Mouse (Mus musculus): ENCODE data around the gene Pus3. TPM values are rescaled to one million over a fixed set of nuclear protein-coding genes. Genes with fewer than 3 reads are reported as not detected.

Gene Pus3
- polyA plus RNA-seq, 1 experiment from 2014 or later, result 15.7 TPM

- no peak overlapping the region for H3K9ac ChIP-seq (replicated peaks; ENCODE audit: low read depth, low read length)
- H3K9me3 ChIP-seq (ENCODE audit: control insufficient read depth, low read length), result no peaks in the 10 kb centered on the region
- H3K27me3 ChIP-seq (replicated peaks; ENCODE audit: control insufficient read depth, insufficient read depth, low read length), result no peaks in the 10 kb centered on the region
- H3K27ac ChIP-seq (ENCODE audit: low read length), result no peak overlapping the region
- peaks cover 12% of the 10 kb centered on the region for H3K4me1 ChIP-seq (replicated peaks; ENCODE audit: control insufficient read depth, insufficient read depth, low read length)
- ATAC-seq, result no peak
- WGBS, result 79% methylated on average over 6 of the region's 6 CpGs
- no peak overlapping the region for H3K4me2 ChIP-seq (ENCODE audit: low read length)
- no peak overlapping the region for H3K4me3 ChIP-seq (replicated peaks; ENCODE audit: low read length)
- H3K36me3 ChIP-seq (ENCODE audit: control insufficient read depth, insufficient read depth), result peaks cover 12% of the 10 kb centered on the region; the same call in 1 of the 2 replicates
Observed at GRCm38 (mm10) chr9:35541941-35542340, 16.5 kb upstream of the Pus3 start.

DNA sequence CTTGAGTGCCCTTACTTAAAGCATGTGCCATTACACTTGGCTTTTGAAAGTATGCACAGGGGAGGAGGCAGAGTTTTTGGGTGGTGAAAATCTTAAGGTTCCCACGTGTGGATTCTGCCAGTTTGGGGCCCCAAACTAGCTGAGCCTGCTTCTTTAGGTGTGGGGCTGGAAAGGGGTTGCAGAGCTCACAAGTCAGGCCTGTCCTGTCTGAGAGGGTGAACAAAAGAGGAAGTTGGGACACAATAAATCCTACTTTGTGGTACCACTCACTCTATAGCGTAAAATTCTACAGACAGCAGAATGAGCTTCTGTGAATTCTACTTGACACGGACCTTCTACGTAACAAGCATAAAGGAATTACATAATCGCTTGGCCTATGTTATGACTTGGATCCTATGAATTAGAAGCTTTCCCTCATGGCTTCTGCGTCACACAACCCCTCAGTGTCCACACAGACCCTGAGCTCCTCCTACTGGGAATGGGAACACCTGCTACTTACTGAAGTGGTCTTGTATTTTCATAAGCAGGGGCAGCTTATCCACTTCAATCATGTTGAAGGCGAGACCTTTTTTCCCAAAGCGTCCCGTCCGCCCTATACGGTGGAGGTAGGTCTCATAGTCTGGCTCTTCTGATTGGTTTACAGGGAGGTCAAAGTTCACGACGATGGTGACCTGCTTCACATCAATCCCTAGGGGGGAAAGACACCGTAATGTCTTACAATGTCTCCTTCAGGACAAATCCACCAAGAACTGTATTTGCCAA, 15.1 kb upstream of the Pus3 start:
- no peak overlapping the region for H3K4me2 ChIP-seq (ENCODE audit: low read length)
- H3K36me3 ChIP-seq (ENCODE audit: control insufficient read depth, insufficient read depth), result peaks cover 12% of the 10 kb centered on the region
- no peak overlapping the region for H3K27ac ChIP-seq (ENCODE audit: low read length)
- no peak overlapping the region for H3K9ac ChIP-seq (replicated peaks; ENCODE audit: low read depth, low read length)
- H3K4me3 ChIP-seq (replicated peaks; ENCODE audit: low read length), result no peak overlapping the region
- no peaks in the 10 kb centered on the region for H3K27me3 ChIP-seq (replicated peaks; ENCODE audit: control insufficient read depth, insufficient read depth, low read length)
- WGBS, result 89% methylated on average over 14 of the region's 14 CpGs
- ATAC-seq, result no peak
- H3K9me3 ChIP-seq (ENCODE audit: control insufficient read depth, low read length), result no peaks in the 10 kb centered on the region
- peaks cover 12% of the 10 kb centered on the region for H3K4me1 ChIP-seq (replicated peaks; ENCODE audit: control insufficient read depth, insufficient read depth, low read length)

DNA sequence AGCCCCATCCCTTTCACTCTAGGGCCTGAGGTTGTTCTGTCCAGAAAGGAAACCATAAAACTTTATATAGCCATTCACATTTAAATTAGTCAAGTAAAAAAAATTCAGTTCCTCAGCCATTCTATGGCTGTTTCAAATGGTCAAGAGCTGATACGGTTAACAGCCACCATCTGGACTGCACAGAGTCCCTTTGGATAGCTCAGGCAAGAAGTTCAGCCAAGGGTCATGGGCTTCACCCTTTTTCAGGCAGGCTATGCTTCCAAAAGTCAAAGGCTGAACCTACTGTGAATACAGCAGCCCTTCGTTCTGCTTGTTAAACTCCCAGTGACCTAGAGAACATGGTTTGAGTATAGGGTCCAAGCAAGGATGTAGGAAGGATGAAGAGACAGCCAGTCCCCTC, 13.7 kb upstream of the Pus3 start:
- Histone ChIP-seq H3K36me3 (ENCODE audit: control insufficient read depth, insufficient read depth) (peaks cover 12% of the 10 kb centered on the region), H3K4me3 (replicated peaks; ENCODE audit: low read length) (no peak overlapping the region), H3K4me1 (replicated peaks; ENCODE audit: control insufficient read depth, insufficient read depth, low read length) (no peaks in the 10 kb centered on the region), H3K27ac (ENCODE audit: low read length) (no peak overlapping the region), H3K9ac (replicated peaks; ENCODE audit: low read depth, low read length) (no peak overlapping the region), H3K9me3 (ENCODE audit: control insufficient read depth, low read length) (no peaks in the 10 kb centered on the region), H3K4me2 (ENCODE audit: low read length) (no peak overlapping the region), H3K27me3 (replicated peaks; ENCODE audit: control insufficient read depth, insufficient read depth, low read length) (no peaks in the 10 kb centered on the region)
- 89% methylated on average over 2 of the region's 2 CpGs for WGBS
- ATAC-seq, result no peak

GRCm38 (mm10) chr9:35545704-35546103, 12.7 kb upstream of the Pus3 start:
- no peak overlapping the region for H3K27ac ChIP-seq (ENCODE audit: low read length)
- WGBS, result 74% methylated on average over 12 of the region's 12 CpGs
- no peak for ATAC-seq

GRCm38 (mm10) chr9:35546745-35547144, 11.7 kb upstream of the Pus3 start:
- no peak overlapping the region for H3K4me3 ChIP-seq (replicated peaks; ENCODE audit: low read length)
- H3K27ac ChIP-seq (ENCODE audit: low read length), result no peak overlapping the region
- peaks cover 10% of the 10 kb centered on the region for H3K36me3 ChIP-seq (ENCODE audit: control insufficient read depth, insufficient read depth)
- no peaks in the 10 kb centered on the region for H3K27me3 ChIP-seq (replicated peaks; ENCODE audit: control insufficient read depth, insufficient read depth, low read length)
- no peak overlapping the region for H3K9ac ChIP-seq (replicated peaks; ENCODE audit: low read depth, low read length)
- no peak overlapping the region for H3K4me2 ChIP-seq (ENCODE audit: low read length)
- H3K9me3 ChIP-seq (ENCODE audit: control insufficient read depth, low read length), result no peaks in the 10 kb centered on the region
- no peak for ATAC-seq
- WGBS, result 82% methylated on average over 9 of the region's 9 CpGs
- H3K4me1 ChIP-seq (replicated peaks; ENCODE audit: control insufficient read depth, insufficient read depth, low read length), result no peaks in the 10 kb centered on the region

More at GRCm38 (mm10) chr9:35545704-35546103, 12.7 kb upstream of the Pus3 start:
- no peaks in the 10 kb centered on the region for H3K4me1 ChIP-seq (replicated peaks; ENCODE audit: control insufficient read depth, insufficient read depth, low read length)
- no peak overlapping the region for H3K4me2 ChIP-seq (ENCODE audit: low read length)
- H3K9ac ChIP-seq (replicated peaks; ENCODE audit: low read depth, low read length), result no peak overlapping the region
- H3K4me3 ChIP-seq (replicated peaks; ENCODE audit: low read length), result no peak overlapping the region
- H3K36me3 ChIP-seq (ENCODE audit: control insufficient read depth, insufficient read depth), result peaks cover 12% of the 10 kb centered on the region
- H3K27me3 ChIP-seq (replicated peaks; ENCODE audit: control insufficient read depth, insufficient read depth, low read length), result no peaks in the 10 kb centered on the region
- no peaks in the 10 kb centered on the region for H3K9me3 ChIP-seq (ENCODE audit: control insufficient read depth, low read length)

DNA sequence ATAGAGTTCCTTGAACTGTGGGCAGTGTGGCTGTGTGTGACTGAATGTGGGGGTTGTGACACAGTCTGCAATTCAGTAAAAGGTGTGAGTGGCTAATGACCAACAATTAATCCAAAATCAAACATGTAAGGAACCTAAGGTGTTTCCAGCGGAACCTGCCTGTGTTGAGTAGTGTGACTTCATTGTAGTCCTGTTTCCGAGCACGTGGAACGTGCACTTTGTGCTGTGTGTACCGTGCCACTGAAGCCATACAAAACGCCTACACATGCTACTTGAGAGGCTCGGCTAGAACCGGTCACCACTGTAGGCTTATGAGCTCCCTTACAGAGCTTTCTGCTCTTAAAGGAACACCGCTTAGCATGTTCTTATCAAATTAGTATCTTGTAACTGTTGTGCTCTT, 9.9 kb upstream of the Pus3 start:
- WGBS, result 87% methylated on average over 9 of the region's 9 CpGs
- no peaks in the 10 kb centered on the region for H3K27me3 ChIP-seq (replicated peaks; ENCODE audit: control insufficient read depth, insufficient read depth, low read length)
- H3K9ac ChIP-seq (replicated peaks; ENCODE audit: low read depth, low read length), result no peak overlapping the region
- H3K9me3 ChIP-seq (ENCODE audit: control insufficient read depth, low read length), result no peaks in the 10 kb centered on the region
- no peak overlapping the region for H3K4me2 ChIP-seq (ENCODE audit: low read length)
- no peak overlapping the region for H3K4me3 ChIP-seq (replicated peaks; ENCODE audit: low read length)
- H3K27ac ChIP-seq (ENCODE audit: low read length), result no peak overlapping the region
- ATAC-seq, result no peak
- peaks cover 8% of the 10 kb centered on the region; the same call in 1 of the 2 replicates for H3K36me3 ChIP-seq (ENCODE audit: control insufficient read depth, insufficient read depth)
- no peaks in the 10 kb centered on the region for H3K4me1 ChIP-seq (replicated peaks; ENCODE audit: control insufficient read depth, insufficient read depth, low read length)

- Histone ChIP-seq H3K9me3 (ENCODE audit: control insufficient read depth, low read length) (no peaks in the 10 kb centered on the region), H3K36me3 (ENCODE audit: control insufficient read depth, insufficient read depth) (peaks cover 6% of the 10 kb centered on the region; the same call in 1 of the 2 replicates), H3K9ac (replicated peaks; ENCODE audit: low read depth, low read length) (no peak overlapping the region), H3K4me1 (replicated peaks; ENCODE audit: control insufficient read depth, insufficient read depth, low read length) (peaks cover 17% of the 10 kb centered on the region), H3K27ac (ENCODE audit: low read length) (no peak overlapping the region), H3K27me3 (replicated peaks; ENCODE audit: control insufficient read depth, insufficient read depth, low read length) (peaks cover 2% of the 10 kb centered on the region; the same call in 1 of the 2 replicates), H3K4me2 (ENCODE audit: low read length) (no peak overlapping the region), H3K4me3 (replicated peaks; ENCODE audit: low read length) (no peak overlapping the region)
- no peak for ATAC-seq
- 72% methylated on average over 12 of the region's 12 CpGs for WGBS
Observed at GRCm38 (mm10) chr9:35556494-35557102, 1.8 kb upstream of the Pus3 start.

- H3K4me2 ChIP-seq (ENCODE audit: low read length), result peak overlapping the region; percentile 97
- H3K9me3 ChIP-seq (ENCODE audit: control insufficient read depth, low read length), result no peaks in the 10 kb centered on the region
- peak; percentile 94 for ATAC-seq
- H3K9ac ChIP-seq (replicated peaks; ENCODE audit: low read depth, low read length), result peak overlapping the region; percentile 73
- H3K4me1 ChIP-seq (replicated peaks; ENCODE audit: control insufficient read depth, insufficient read depth, low read length), result peaks cover 17% of the 10 kb centered on the region
- 2% methylated on average over 31 of the region's 31 CpGs for WGBS
- peaks cover 10% of the 10 kb centered on the region; the same call in 1 of the 2 replicates for H3K36me3 ChIP-seq (ENCODE audit: control insufficient read depth, insufficient read depth)
- peaks cover 2% of the 10 kb centered on the region; the same call in 1 of the 2 replicates for H3K27me3 ChIP-seq (replicated peaks; ENCODE audit: control insufficient read depth, insufficient read depth, low read length)
- peak overlapping the region; percentile 58 for H3K4me3 ChIP-seq (replicated peaks; ENCODE audit: low read length)
- H3K27ac ChIP-seq (ENCODE audit: low read length), result peak overlapping the region; percentile 78
Observed at GRCm38 (mm10) chr9:35559009-35559890, 855 bp downstream of the Pus3 start.

- peaks cover 2% of the 10 kb centered on the region; the same call in 1 of the 2 replicates for H3K27me3 ChIP-seq (replicated peaks; ENCODE audit: control insufficient read depth, insufficient read depth, low read length)
- H3K9ac ChIP-seq (replicated peaks; ENCODE audit: low read depth, low read length), result no peak overlapping the region
- H3K27ac ChIP-seq (ENCODE audit: low read length), result no peak overlapping the region
- ATAC-seq, result no peak
- 94% methylated on average over 11 of the region's 11 CpGs for WGBS
- no peaks in the 10 kb centered on the region for H3K9me3 ChIP-seq (ENCODE audit: control insufficient read depth, low read length)
- H3K4me2 ChIP-seq (ENCODE audit: low read length), result no peak overlapping the region
- H3K4me3 ChIP-seq (replicated peaks; ENCODE audit: low read length), result no peak overlapping the region
- H3K4me1 ChIP-seq (replicated peaks; ENCODE audit: control insufficient read depth, insufficient read depth, low read length), result peaks cover 17% of the 10 kb centered on the region
- peaks cover 19% of the 10 kb centered on the region for H3K36me3 ChIP-seq (ENCODE audit: control insufficient read depth, insufficient read depth)
Observed at GRCm38 (mm10) chr9:35561076-35561475, 2.7 kb downstream of the Pus3 start.
